Mouse (Mus musculus) gastrocnemius, postnatal 36 days (tissue): ENCODE measurements around the gene Tnc. TPM values are rescaled to one million over a fixed set of nuclear protein-coding genes. Genes with fewer than 3 reads are reported as not detected.

ENCODE experiments used
- total RNA-seq, 2 experiments: library from RNA; stranded (reverse); gene quantifications; 2 replicates each; pipeline ENCODE4 v1.2.3; 2021

Gene Tnc
- total RNA-seq, 2 experiments from 2014 or later: 4.3 to 4.8 TPM

Other genes starting within 250 kb of the Tnc start
- not detected for gene Tnfsf8, start 185.7 kb downstream of the Tnc start, total RNA-seq